Mouse (Mus musculus) forebrain, embryonic 11.5 days (tissue): ENCODE results near the gene Aak1. TPM values are rescaled to one million over a fixed set of nuclear protein-coding genes. Genes with fewer than 3 reads are reported as not detected.

Source experiments
- ATAC-seq: fragments of 200-750 bp; cut with Nextera tagmentation; replicated peaks from 2 replicates; pipeline ENCODE4 v1.8.0; 2017; ENCODE audit warnings: moderate TSS enrichment; ENCODE audit not compliant: low FRiP score
- DNase-seq: peaks from one replicate; pipeline ENCODE4 v3.0.0-alpha.2; 2017; ENCODE audit warnings: low spot score
- H3K27ac ChIP-seq: fragments of 300-500 bp; sonication (generic); 2 replicates; pipeline ENCODE4 v1.5.1; 2014; ENCODE audit warnings: low read depth, low read length
- H3K27me3 ChIP-seq: fragments of 300-500 bp; sonication (generic); 2 replicates; pipeline ENCODE4 v1.6.1; 2014; ENCODE audit warnings: mild to moderate bottlenecking, low read length, mixed read lengths; ENCODE audit not compliant: control insufficient read depth, insufficient read depth
- H3K36me3 ChIP-seq: fragments of 300-500 bp; sonication (generic); 2 replicates; pipeline ENCODE4 v1.6.1; 2014; ENCODE audit warnings: mild to moderate bottlenecking, low read length, moderate library complexity, mixed read lengths; ENCODE audit not compliant: control insufficient read depth, insufficient read depth
- H3K4me1 ChIP-seq: fragments of 300-500 bp; sonication (generic); replicated peaks from 2 replicates; pipeline ENCODE4 v1.6.1; 2014; ENCODE audit warnings: low read length, mixed read lengths; ENCODE audit not compliant: control insufficient read depth, insufficient read depth
- H3K4me2 ChIP-seq: fragments of 300-500 bp; sonication (generic); 2 replicates; pipeline ENCODE4 v1.6.1; 2014; ENCODE audit warnings: low read depth, mild to moderate bottlenecking, low read length, moderate library complexity, mixed read lengths; ENCODE audit not compliant: severe bottlenecking
- H3K4me3 ChIP-seq: fragments of 300-500 bp; sonication (generic); 2 replicates; pipeline ENCODE4 v1.5.1; 2014; ENCODE audit warnings: low read depth, low read length
- H3K9ac ChIP-seq: fragments of 300-500 bp; sonication (generic); 2 replicates; pipeline ENCODE4 v1.6.1; 2014; ENCODE audit warnings: low read length
- H3K9me3 ChIP-seq: fragments of 300-500 bp; sonication (generic); 2 replicates; pipeline ENCODE4 v1.6.1; 2016; ENCODE audit warnings: low read length, mixed read lengths; ENCODE audit not compliant: control insufficient read depth
- WGBS: fragments of 180-500 bp; shearing (Covaris S2); extraction: QIAGEN DNeasy Blood & Tissue Kit; methylation state at CpG from one replicate; pipeline ENCODE4 v1.1.7; 2014; 5-methylcytosine and 5-hydroxymethylcytosine counted together
- polyA plus RNA-seq: library from polyadenylated mRNA; unstranded; fragments of >200 nt; fragmentation: Nextera tagmentation; extraction: Ambion mirVana; gene quantifications from 2 replicates; pipeline ENCODE4 v1.2.1, GENCODE M21; 2014

Aak1 gene
- polyA plus RNA-seq, 1 experiment from 2014 or later: 23.2 TPM

DNA sequence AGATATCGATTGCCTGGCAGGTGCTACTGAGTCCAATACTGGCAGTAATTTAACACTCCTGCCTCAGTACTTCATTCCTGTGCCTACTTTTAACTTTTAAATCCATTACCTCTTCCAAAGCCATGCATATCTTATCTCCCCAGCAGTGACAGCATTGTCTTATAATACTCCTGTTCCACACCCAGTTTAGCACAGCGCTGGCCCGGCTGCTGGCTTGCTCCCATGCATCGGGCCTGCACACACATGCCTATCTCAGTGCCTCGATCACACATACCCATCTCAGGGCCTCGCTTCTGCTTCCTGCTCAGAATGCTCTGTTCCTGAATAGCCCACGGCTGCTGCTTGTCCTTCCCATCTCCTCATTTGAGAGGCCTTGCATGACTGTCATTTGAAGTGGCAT, 90.5 kb downstream of the Aak1 start:
- H3K9ac ChIP-seq: no peak overlapping the region
- 93% methylated on average over 7 of the region's 7 CpGs for WGBS
- ATAC-seq: no peak
- H3K4me3 ChIP-seq: no peak overlapping the region
- peaks cover 4% of the 10 kb centered on the region; the same call in 1 of the 2 replicates for H3K9me3 ChIP-seq
- no peak overlapping the region for H3K27ac ChIP-seq
- H3K36me3 ChIP-seq: peaks cover 15% of the 10 kb centered on the region
- H3K27me3 ChIP-seq: no peaks in the 10 kb centered on the region
- no peaks in the 10 kb centered on the region for H3K4me1 ChIP-seq
- DNase-seq: no peak
- H3K4me2 ChIP-seq: no peak overlapping the region

DNA sequence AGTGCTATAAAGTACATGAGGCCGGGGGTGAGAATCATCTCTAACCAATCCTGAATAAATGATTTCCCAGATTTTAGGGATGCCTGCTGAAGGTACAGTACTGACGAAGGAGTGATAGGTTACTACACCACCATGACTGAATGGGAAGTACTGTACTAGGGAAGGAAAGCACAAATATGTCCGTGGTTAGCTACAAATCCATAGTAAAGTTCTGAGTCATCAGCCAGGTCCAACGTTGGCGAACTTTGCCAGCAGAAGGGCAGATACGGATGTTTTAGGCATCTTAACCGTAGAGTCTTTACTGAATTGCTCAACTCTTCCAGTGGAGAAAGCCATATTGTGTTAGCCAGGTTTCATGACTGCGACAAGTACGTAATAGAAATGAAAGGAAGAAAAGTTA, 91.6 kb downstream of the Aak1 start:
- no peak for ATAC-seq
- Histone ChIP-seq H3K27ac (no peak overlapping the region), H3K4me3 (no peak overlapping the region), H3K4me1 (no peaks in the 10 kb centered on the region), H3K9ac (no peak overlapping the region), H3K9me3 (peaks cover under 1% of the 10 kb centered on the region; the same call in 1 of the 2 replicates), H3K36me3 (peaks cover 7% of the 10 kb centered on the region), H3K27me3 (no peaks in the 10 kb centered on the region), H3K4me2 (no peak overlapping the region)
- WGBS: 95% methylated on average over 9 of the region's 9 CpGs
- no peak for DNase-seq

DNA sequence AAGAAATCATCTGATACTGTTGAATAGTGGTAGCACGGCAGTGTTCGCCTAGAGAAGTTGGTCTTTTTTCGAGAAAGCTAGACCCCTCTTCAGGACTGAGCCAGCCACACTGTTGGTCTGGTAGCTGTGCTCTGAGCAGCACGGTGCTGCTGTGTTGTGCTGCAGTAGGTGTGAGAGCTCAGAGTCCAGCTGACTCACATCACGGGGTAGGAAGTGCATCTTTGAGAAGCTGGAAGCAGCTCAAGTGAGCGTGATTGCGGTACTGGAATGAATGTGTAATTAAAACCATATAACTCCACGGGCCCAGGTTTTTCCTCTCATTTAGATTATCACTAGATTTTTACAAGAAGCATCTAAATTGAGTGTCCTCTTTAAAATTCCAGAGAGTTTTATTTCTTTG, 97.8 kb downstream of the Aak1 start:
- no peak overlapping the region for H3K4me2 ChIP-seq
- WGBS: 80% methylated on average over 8 of the region's 8 CpGs

DNA sequence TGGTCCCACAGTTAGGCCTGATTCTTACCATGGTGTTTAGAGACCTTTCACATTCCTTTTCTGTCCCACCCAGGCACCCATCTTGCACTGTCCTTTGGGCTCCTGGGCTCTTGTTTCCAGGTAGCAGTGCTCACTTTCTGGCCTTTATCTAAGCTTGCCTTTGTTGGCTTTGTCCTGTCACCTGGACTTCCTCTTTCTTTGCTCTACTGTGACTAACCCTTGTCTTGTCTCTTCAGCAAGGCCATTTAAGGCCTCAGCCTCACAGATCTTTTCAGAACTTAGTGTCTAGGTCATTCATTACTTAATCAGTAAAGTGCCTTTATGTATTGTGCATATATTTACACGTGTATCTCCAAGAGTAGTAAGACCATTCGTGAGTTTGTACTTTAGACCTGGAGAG, 99.4 kb downstream of the Aak1 start:
- Histone ChIP-seq H3K27ac (no peak overlapping the region), H3K36me3 (no peaks in the 10 kb centered on the region), H3K9me3 (no peaks in the 10 kb centered on the region), H3K9ac (no peak overlapping the region), H3K27me3 (no peaks in the 10 kb centered on the region), H3K4me1 (no peaks in the 10 kb centered on the region), H3K4me3 (no peak overlapping the region), H3K4me2 (no peak overlapping the region)
- DNase-seq: no peak
- no peak for ATAC-seq
- 89% methylated on average over 2 of the region's 2 CpGs for WGBS

More for the DNA sequence above, 97.8 kb downstream of the Aak1 start:
- Histone ChIP-seq H3K27ac (no peak overlapping the region), H3K9ac (no peak overlapping the region), H3K4me3 (no peak overlapping the region), H3K27me3 (no peaks in the 10 kb centered on the region), H3K9me3 (no peaks in the 10 kb centered on the region), H3K4me1 (no peaks in the 10 kb centered on the region), H3K36me3 (no peaks in the 10 kb centered on the region)
- ATAC-seq: no peak
- no peak for DNase-seq

DNA sequence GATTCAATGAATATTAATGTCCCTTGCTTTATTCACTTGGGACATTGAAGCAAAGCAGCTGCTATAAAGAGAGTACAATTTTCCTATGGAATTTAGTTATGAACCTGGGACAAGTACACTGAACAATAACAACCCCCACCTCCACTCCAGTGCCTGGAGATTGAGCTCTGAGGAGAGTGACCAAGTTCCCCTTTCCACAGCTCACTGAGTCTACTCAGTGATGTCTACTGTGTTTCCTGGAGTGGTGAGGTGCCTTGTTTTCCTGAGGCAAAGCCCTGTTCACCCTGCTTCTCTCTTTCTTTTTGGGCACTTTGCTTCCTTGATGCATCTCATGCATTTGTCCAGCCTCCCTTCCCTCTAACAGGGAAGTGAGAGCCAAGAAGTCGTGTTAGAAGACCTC, 100.8 kb downstream of the Aak1 start:
- no peaks in the 10 kb centered on the region for H3K27me3 ChIP-seq
- 81% methylated on average over 1 of the region's 1 CpGs for WGBS
- DNase-seq (no peak), ATAC-seq (no peak)
- H3K27ac ChIP-seq: no peak overlapping the region
- no peaks in the 10 kb centered on the region for H3K36me3 ChIP-seq
- no peaks in the 10 kb centered on the region for H3K9me3 ChIP-seq
- H3K4me2 ChIP-seq: no peak overlapping the region
- H3K4me1 ChIP-seq: no peaks in the 10 kb centered on the region
- H3K4me3 ChIP-seq: no peak overlapping the region
- H3K9ac ChIP-seq: no peak overlapping the region

DNA sequence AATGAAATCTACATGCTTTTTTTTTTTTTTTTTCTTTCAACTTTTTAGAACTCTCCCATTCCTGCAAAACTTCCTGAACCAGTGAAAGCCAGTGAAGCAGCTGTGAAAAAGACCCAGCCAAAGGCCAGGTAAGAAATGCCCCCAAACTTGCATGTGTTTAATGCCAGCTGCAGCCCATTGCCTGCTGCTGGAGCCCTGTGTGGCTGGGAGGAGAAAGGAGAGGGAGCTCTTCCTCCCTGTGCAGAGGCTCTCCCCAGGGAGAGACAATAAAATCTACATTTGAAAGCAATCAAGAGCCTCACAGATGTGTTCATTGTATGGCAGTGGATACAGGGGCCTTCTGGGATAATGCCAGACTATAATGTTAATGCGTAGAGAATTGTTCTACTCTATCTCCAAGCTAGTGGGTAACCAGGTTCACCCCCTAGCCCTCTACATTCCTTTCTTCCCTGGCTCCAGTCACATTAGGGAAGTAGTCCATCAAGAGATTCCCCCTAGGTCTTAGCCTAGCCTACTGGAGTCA, 101.5 kb downstream of the Aak1 start:
- H3K9me3 ChIP-seq: no peaks in the 10 kb centered on the region
- H3K27ac ChIP-seq: no peak overlapping the region
- H3K4me2 ChIP-seq: no peak overlapping the region
- H3K9ac ChIP-seq: no peak overlapping the region
- 72% methylated on average over 1 of the region's 1 CpGs for WGBS
- no peak for DNase-seq
- H3K36me3 ChIP-seq: no peaks in the 10 kb centered on the region
- no peaks in the 10 kb centered on the region for H3K27me3 ChIP-seq
- no peak overlapping the region for H3K4me3 ChIP-seq
- H3K4me1 ChIP-seq: no peaks in the 10 kb centered on the region
- no peak for ATAC-seq

DNA sequence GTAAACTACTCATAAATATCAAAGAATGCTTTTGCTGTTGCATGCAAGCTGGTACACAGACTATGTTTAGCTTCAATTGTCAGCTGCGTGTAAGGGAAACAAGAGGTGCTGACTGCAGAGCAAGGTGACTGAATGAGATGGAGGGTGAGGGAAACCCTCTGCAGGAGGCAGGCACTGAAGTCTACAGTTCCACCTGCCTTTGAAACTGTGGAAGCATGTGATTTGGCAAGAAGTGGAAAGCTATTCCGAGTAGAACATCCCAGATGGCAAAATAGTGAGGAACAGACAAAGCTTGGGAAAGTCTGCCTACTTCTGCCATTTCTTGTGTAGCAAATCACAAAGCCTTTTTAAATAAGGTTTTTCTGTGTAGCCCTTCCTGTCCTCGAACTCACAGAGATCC, 106.4 kb downstream of the Aak1 start:
- no peak overlapping the region for H3K27ac ChIP-seq
- ATAC-seq (no peak), DNase-seq (no peak)
- H3K36me3 ChIP-seq: no peaks in the 10 kb centered on the region; the same call in 1 of the 2 replicates
- WGBS: 79% methylated on average over 3 of the region's 3 CpGs
- H3K9me3 ChIP-seq: no peaks in the 10 kb centered on the region
- no peak overlapping the region for H3K4me3 ChIP-seq
- H3K9ac ChIP-seq: no peak overlapping the region
- H3K4me2 ChIP-seq: no peak overlapping the region
- H3K4me1 ChIP-seq: no peaks in the 10 kb centered on the region
- no peaks in the 10 kb centered on the region for H3K27me3 ChIP-seq

DNA sequence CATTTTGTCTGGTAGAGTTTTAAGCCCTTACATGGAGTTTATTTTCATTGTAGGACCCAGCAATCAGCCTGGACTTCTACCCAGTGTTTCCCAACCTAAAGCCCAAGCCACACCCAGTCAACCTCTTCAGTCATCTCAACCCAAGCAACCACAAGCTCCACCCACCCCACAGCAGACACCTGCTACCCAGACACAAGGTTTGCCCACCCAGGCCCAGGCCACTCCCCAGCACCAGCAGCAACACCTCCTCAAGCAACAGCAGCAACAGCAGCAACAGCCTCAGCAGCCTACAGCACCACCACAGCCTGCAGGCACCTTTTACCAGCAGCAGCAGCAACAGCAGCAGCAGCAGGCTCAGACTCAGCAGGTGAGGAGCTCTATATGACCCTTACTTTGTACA, 106.9 kb downstream of the Aak1 start:
- Histone ChIP-seq H3K4me2 (no peak overlapping the region), H3K9ac (no peak overlapping the region), H3K4me3 (no peak overlapping the region), H3K9me3 (no peaks in the 10 kb centered on the region), H3K27me3 (no peaks in the 10 kb centered on the region), H3K4me1 (no peaks in the 10 kb centered on the region), H3K27ac (no peak overlapping the region), H3K36me3 (no peaks in the 10 kb centered on the region; the same call in 1 of the 2 replicates)
- DNase-seq (no peak), ATAC-seq (no peak)

DNA sequence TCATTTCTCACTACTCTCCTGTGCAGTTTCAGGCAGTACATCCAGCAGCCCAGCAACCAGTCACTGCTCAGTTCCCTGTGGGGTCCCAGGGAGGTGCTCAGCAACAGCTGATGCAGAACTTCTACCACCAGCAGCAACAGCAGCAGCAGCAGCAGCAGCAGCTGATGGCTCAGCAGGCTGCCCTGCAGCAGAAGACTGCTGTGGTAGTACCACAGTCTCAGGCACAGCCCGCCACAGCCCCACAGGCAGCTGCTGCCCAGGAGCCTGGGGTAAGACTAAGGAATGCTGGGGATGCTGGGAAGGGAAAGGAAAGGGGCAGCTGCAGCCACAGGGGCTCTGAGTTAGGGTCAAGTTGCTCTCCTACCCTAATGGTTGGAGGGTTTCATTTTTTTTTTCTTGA, 109.7 kb downstream of the Aak1 start:
- Histone ChIP-seq H3K4me1 (no peaks in the 10 kb centered on the region), H3K36me3 (no peaks in the 10 kb centered on the region; the same call in 1 of the 2 replicates), H3K27ac (no peak overlapping the region), H3K27me3 (no peaks in the 10 kb centered on the region), H3K4me2 (no peak overlapping the region), H3K4me3 (no peak overlapping the region), H3K9ac (no peak overlapping the region), H3K9me3 (no peaks in the 10 kb centered on the region)
- DNase-seq: no peak
- ATAC-seq: no peak
- 86% methylated on average over 1 of the region's 1 CpGs for WGBS
